Mouse (Mus musculus) left cerebral cortex, adult 2 months (tissue): ENCODE results near the gene Trim42. TPM values are rescaled to one million over a fixed set of nuclear protein-coding genes. Genes with fewer than 3 reads are reported as not detected.

Experiments used
- DNase-seq, 2 experiments: peaks; one replicate each; pipeline ENCODE4 v3.0.0; 2021 to 2022; ENCODE audit warnings: low spot score in 2 of 2, mixed read lengths in 1 of 2; ENCODE audit errors: extremely low spot score in 1 of 2
- H3K27ac ChIP-seq: fragments of 200-600 bp; 2 replicates; pipeline ENCODE4 v1.8.1; 2022
- H3K4me3 ChIP-seq: fragments of 200-600 bp; 2 replicates; pipeline ENCODE4 v1.8.1; 2022
- CTCF ChIP-seq: fragments of 200-600 bp; IDR thresholded peaks from 2 replicates; pipeline ENCODE4 v1.8.1; 2022; ENCODE audit warnings: antibody characterized with exemption, mild to moderate bottlenecking, moderate library complexity
- intact Hi-C: fragments of 180-260 bp; cut with DNase I; formaldehyde crosslinking; loops from one replicate; pipeline ENCODE4 v1.15.1; 2025
- total RNA-seq, 2 experiments: library from RNA; stranded (reverse); gene quantifications; 2 replicates each; pipeline ENCODE4 v1.2.3; 2021

The Trim42 gene
- total RNA-seq, 2 experiments from 2014 or later: not detected

- intact Hi-C loops: no loop called here
- no peak for DNase-seq
- Histone ChIP-seq H3K4me3 (no peak overlapping the region), H3K27ac (no peak overlapping the region)
- TF ChIP-seq CTCF: no peak
These were observed 61.9 kb downstream of the Trim42 start for GRCm38 (mm10) chr9:97307705-97308485.
